Mouse (Mus musculus) liver, embryonic 14.5 days (tissue): Measurements from ENCODE around the gene Spats2. TPM values are rescaled to one million over a fixed set of nuclear protein-coding genes. Genes with fewer than 3 reads are reported as not detected.

Experiments
- ATAC-seq: fragments of 200-750 bp; cut with Nextera tagmentation; 2 replicates; pipeline ENCODE4 v1.8.0; 2017; ENCODE audit warnings: moderate number of reproducible peaks, mild to moderate bottlenecking, moderate library complexity; ENCODE audit not compliant: insufficient read depth
- DNase-seq, 3 experiments: peaks; one replicate each; pipeline ENCODE4 v3.0.0-alpha.2; 2012 to 2013; ENCODE audit warnings: low read depth in 3 of 3, low spot score in 3 of 3
- H3K27ac ChIP-seq: fragments of 300-500 bp; sonication (generic); 2 replicates; pipeline ENCODE4 v1.5.1; 2014; ENCODE audit warnings: moderate library complexity, mild to moderate bottlenecking, control low read depth, inconsistent platforms
- H3K27me3 ChIP-seq: fragments of 300-500 bp; sonication (generic); 2 replicates; pipeline ENCODE4 v1.6.1; 2014; ENCODE audit warnings: mild to moderate bottlenecking, low read length, moderate library complexity; ENCODE audit not compliant: control insufficient read depth, insufficient read depth
- H3K36me3 ChIP-seq: fragments of 300-500 bp; sonication (generic); replicated peaks from 2 replicates; pipeline ENCODE4 v1.6.1; 2014; ENCODE audit warnings: low read depth; ENCODE audit not compliant: control insufficient read depth, insufficient read depth
- H3K4me1 ChIP-seq, 2 experiments: fragments of 200-500 bp in 1 of 2; fragments of 300-500 bp in 1 of 2; sonication (generic) in 1 of 2; replicated peaks; 2 replicates each; pipeline ENCODE4 v1.6.1; 2012 to 2014; ENCODE audit warnings: antibody characterized with exemption in 1 of 2, inconsistent platforms in 1 of 2, low read length in 1 of 2; ENCODE audit not compliant: control insufficient read depth in 2 of 2, insufficient read depth in 2 of 2
- H3K4me2 ChIP-seq: fragments of 300-500 bp; sonication (generic); 2 replicates; pipeline ENCODE4 v1.6.1; 2014; ENCODE audit warnings: low read depth, mild to moderate bottlenecking, control low read depth, moderate library complexity
- H3K4me3 ChIP-seq, 2 experiments: fragments of 200-500 bp in 1 of 2; fragments of 300-500 bp in 1 of 2; sonication (generic) in 1 of 2; 2 replicates each; pipeline ENCODE4 v1.5.1; 2012 to 2014; ENCODE audit warnings: low read depth in 2 of 2, low read length in 2 of 2, mild to moderate bottlenecking in 2 of 2, control low read depth in 1 of 2, inconsistent platforms in 1 of 2, moderate library complexity in 1 of 2; ENCODE audit not compliant: insufficient read depth in 1 of 2
- H3K9ac ChIP-seq: fragments of 300-500 bp; sonication (generic); replicated peaks from 2 replicates; pipeline ENCODE4 v1.6.1; 2014; ENCODE audit warnings: mild to moderate bottlenecking, control low read depth, moderate library complexity
- H3K9me3 ChIP-seq: fragments of 300-500 bp; sonication (generic); 2 replicates; pipeline ENCODE4 v1.6.1; 2016; ENCODE audit warnings: low read length, mixed read lengths; ENCODE audit not compliant: control insufficient read depth
- CTCF ChIP-seq: IDR thresholded peaks from 2 replicates; pipeline ENCODE4 v1.5.1; 2016; ENCODE audit warnings: antibody characterized with exemption, low read depth, control low read depth
- EP300 ChIP-seq: IDR thresholded peaks from 2 replicates; pipeline ENCODE4 v1.6.1; 2016; ENCODE audit warnings: antibody characterized with exemption, low read depth
- WGBS: fragments of 180-500 bp; shearing (Covaris S2); extraction: QIAGEN DNeasy Blood & Tissue Kit; methylation state at CpG from one replicate; pipeline ENCODE4 v1.1.7; 2014; ENCODE audit not compliant: insufficient replicate concordance; 5-methylcytosine and 5-hydroxymethylcytosine counted together
- polyA plus RNA-seq, 2 experiments: library from polyadenylated mRNA; depleted of rRNA in 1 of 2; stranded (reverse) in 1 of 2; unstranded in 1 of 2; fragments of >200 nt; fragmentation: Nextera tagmentation in 1 of 2; extraction: Ambion mirVana in 1 of 2; gene quantifications; 2 replicates each; pipeline versions ENCODE4 v1.2.1 to v1.2.3; 2012 to 2014

Gene Spats2
- polyA plus RNA-seq, 2 experiments: 6.7 to 7.7 TPM

DNA sequence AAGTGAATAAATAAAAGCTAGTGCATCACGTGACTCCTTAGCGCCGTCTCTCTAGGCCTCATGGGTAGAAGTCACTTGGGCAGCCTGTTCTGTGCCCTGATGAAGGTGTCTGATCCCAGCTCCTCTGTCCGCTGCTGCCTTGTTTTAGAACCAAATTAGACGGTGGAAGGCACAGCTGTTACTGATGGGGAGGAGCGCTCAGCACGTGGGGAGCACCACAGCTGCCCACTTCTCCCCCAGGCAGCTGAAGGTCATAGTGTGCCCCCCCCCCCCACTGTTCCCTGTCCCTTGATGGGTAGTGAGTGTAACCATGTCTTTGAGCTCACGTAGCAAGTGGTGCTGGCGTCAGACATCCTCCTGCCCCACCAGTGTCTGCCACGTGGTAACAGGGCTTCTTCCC is 87.5 kb downstream of the Spats2 start:
- Histone ChIP-seq H3K36me3 (no peaks in the 10 kb centered on the region; the same call in none of the 2 replicates), H3K9me3 (no peaks in the 10 kb centered on the region), H3K9ac (no peak overlapping the region), H3K27me3 (no peaks in the 10 kb centered on the region), H3K4me1 (peaks cover 0 to 5% of the 10 kb centered on the region in 2 experiments; a peak in 3 of 4 replicates), H3K4me2 (no peak overlapping the region), H3K4me3 (no peak overlapping the region), H3K27ac (no peak overlapping the region)
- 76% methylated on average over 10 of the region's 10 CpGs for WGBS
- no peak for TF ChIP-seq CTCF
- DNase-seq (no peak), ATAC-seq (no peak)

DNA sequence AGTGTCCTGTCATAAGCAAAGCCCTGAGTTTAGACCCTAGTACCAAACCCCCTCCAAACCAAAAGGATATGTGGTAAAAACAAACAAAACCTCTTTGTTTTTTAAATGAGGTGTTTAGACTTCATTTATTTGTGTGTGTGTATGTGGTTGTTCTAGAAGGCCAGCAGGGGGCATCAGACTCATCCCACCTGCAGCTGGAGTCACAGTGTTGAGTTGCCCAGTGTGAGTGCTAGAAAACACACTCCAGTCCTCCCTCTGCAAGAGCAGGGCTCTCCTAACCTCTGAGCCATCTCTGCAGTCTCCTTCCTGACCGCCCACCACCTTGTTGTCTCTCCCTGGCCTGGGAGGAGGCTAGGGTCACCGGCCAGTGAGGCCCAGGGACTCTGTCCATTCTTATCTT is 89.2 kb downstream of the Spats2 start:
- no peak for DNase-seq

DNA sequence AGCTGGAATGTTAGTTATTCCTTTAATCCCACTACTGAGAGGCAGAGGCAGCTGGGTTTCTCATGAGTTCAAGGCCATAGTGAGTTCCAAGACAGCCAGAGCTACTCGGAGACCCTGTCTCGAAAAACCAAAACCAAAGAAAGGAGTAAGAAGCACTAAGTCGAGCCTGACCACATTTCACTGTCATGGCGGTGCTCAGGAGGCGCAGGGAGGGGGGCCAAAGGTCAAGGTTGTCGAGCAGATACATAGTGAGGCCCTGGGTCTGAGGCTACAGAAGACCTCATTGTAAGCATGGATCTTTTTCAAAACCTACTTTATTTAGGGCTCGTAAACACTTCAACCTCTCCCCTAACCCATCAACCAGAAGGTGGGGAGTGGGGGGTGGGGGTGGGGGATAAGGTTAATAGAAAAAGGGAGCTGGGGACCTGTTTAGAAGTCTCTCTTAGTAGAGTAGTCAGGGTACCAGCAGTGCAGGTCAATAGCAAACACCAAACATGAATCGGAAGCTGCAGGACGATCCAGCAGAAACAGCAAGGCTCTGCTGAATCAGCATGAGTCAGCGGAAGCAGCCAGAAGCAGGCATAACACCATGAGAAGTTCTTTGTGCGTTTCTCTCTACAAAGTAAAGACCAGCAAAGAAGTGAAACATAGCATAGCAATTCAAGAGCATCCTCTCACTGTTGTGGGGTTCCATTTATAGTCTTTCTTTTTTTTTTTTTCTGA is 90.2 kb downstream of the Spats2 start:
- no peaks in the 10 kb centered on the region; the same call in 1 of the 2 replicates for H3K36me3 ChIP-seq
- H3K4me3 ChIP-seq: no peak overlapping the region
- TF ChIP-seq EP300 (no peak), CTCF (no peak)
- no peaks in the 10 kb centered on the region for H3K9me3 ChIP-seq
- H3K9ac ChIP-seq: no peak overlapping the region
- peak overlapping the region; percentile 15 for H3K27ac ChIP-seq
- ATAC-seq (peak; percentile 53; the same call in 1 of the 2 replicates), DNase-seq (peak in 2 of 3 experiments; percentile 54 to 58)
- peaks cover 14% of the 10 kb centered on the region for H3K27me3 ChIP-seq
- peaks cover 0 to 5% of the 10 kb centered on the region in 2 experiments; a peak in 3 of 4 replicates for H3K4me1 ChIP-seq
- 67% methylated on average over 11 of the region's 11 CpGs for WGBS
- H3K4me2 ChIP-seq: no peak overlapping the region

More for the DNA sequence above, 89.2 kb downstream of the Spats2 start:
- Histone ChIP-seq H3K9ac (no peak overlapping the region), H3K4me2 (no peak overlapping the region), H3K9me3 (no peaks in the 10 kb centered on the region), H3K4me3 (no peak overlapping the region), H3K36me3 (no peaks in the 10 kb centered on the region; the same call in none of the 2 replicates), H3K27me3 (peaks cover 7% of the 10 kb centered on the region), H3K4me1 (peaks cover 0 to 5% of the 10 kb centered on the region in 2 experiments; a peak in 3 of 4 replicates), H3K27ac (no peak overlapping the region)
- TF ChIP-seq CTCF (peak; percentile 66), EP300 (no peak)
- ATAC-seq: no peak
- WGBS: 66% methylated on average over 2 of the region's 2 CpGs

DNA sequence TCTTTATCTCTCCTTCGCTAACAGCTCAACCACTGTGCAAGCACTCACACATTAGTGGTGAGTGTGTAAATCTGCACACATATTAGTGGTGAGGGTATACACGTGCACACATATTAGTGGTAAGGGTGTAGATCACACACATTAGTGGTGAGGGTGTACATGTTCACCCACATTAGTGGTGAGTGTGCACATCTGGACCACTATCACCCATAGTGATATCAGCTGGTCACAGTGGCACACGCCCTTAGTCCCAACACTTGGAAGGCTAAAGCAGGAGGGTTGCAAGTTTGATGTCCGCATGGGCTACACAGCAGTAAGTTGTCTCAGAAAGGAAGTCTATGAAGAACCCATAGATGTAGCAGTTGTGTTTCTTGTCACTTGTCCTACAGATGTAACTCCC is 91.9 kb downstream of the Spats2 start:
- no peak overlapping the region for H3K4me3 ChIP-seq
- TF ChIP-seq EP300 (no peak), CTCF (no peak)
- no peaks in the 10 kb centered on the region for H3K9me3 ChIP-seq
- H3K9ac ChIP-seq: no peak overlapping the region
- H3K27me3 ChIP-seq: peaks cover 31% of the 10 kb centered on the region
- no peak overlapping the region for H3K4me2 ChIP-seq
- 61% methylated on average over 4 of the region's 4 CpGs for WGBS
- peaks cover 0 to 5% of the 10 kb centered on the region in 2 experiments; a peak in 3 of 4 replicates for H3K4me1 ChIP-seq
- ATAC-seq: peak; percentile 57
- no peak for DNase-seq
- no peaks in the 10 kb centered on the region; the same call in 1 of the 2 replicates for H3K36me3 ChIP-seq
- H3K27ac ChIP-seq: no peak overlapping the region

DNA sequence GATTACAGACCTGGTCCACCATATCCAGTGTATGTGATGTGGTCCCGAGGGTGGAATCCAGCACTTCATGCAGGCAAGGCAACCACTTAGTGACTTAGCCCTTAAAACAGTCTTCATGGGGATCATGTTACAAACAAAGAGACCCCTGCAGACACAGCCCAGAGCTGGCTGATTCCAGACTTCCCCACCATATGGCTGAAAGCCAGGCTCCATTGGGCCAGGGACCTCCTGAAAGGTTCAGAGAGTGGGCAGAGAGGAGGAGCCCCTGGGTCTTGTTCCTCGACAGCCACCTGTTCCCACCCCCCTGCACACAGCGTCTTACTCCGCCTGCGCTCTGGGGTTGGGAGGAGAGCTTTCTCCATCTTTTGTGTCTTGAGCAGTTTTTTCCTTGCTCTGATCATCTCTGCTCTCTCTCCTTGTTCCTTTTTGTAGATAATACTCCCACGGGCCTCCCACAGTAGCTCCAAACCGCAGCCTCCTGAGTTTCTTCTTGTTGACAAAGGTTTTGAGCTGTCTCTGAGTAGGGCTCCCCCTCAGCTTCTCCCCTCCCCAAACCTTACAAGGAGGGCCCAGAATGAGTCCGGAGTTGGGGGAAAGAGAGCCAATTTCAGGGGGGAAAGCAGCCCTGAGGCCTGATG is 95.7 kb downstream of the Spats2 start:
- no peak for TF ChIP-seq EP300
- no peak for TF ChIP-seq CTCF
- Histone ChIP-seq H3K27ac (no peak overlapping the region), H3K4me3 (no peak overlapping the region), H3K9ac (no peak overlapping the region), H3K4me2 (no peak overlapping the region), H3K27me3 (peaks cover 69% of the 10 kb centered on the region), H3K36me3 (no peaks in the 10 kb centered on the region), H3K9me3 (no peaks in the 10 kb centered on the region), H3K4me1 (peaks cover 0 to 8% of the 10 kb centered on the region in 2 experiments; a peak in 3 of 4 replicates)
- ATAC-seq (no peak), DNase-seq (no peak)
- 25% methylated on average over 8 of the region's 8 CpGs for WGBS
